Mouse (Mus musculus) small intestine, adult 2 months (tissue): ENCODE data around the gene Hoxb1.

Experiments
- CTCF ChIP-seq: fragments of 200-500 bp; IDR thresholded peaks from 2 replicates; pipeline ENCODE4 v1.5.1; 2012; ENCODE audit warnings: low read depth, mild to moderate bottlenecking, control low read depth, inconsistent platforms, low read length, moderate library complexity, mixed read lengths; ENCODE audit not compliant: insufficient replicate concordance, insufficient read length; ENCODE audit errors: extremely low read depth
- POLR2A ChIP-seq: fragments of 200-500 bp; IDR thresholded peaks from 2 replicates; pipeline ENCODE4 v1.6.1; 2012; ENCODE audit warnings: low read depth, mild to moderate bottlenecking, control low read depth, inconsistent platforms, low read length, moderate library complexity

DNA sequence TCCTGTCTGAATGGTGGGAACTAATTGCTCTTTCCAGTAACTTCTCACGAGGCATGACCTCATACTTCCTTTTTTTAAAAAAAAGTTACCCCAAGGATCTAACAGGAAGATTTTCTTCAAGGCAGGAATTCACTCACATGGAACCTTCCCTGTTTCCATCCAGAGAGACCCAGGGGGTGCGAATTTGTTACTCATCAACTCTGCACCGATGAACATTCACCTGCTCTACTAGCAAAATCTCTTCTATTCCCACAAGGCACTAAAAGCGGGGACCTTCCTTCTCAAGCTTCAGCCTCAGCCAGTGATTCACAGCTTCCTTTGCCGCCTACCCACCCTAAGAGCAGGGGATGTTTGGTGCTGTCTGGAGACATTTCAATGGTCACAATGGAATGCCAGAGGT lies 45.5 kb downstream of the Hoxb1 start:
- TF ChIP-seq CTCF, result no peak
- no peak for TF ChIP-seq POLR2A
